Mouse (Mus musculus) heart, postnatal 0 days (tissue): ENCODE data around the gene Mindy4. TPM values are rescaled to one million over a fixed set of nuclear protein-coding genes. Genes with fewer than 3 reads are reported as not detected.

ENCODE experiments used
- ATAC-seq: fragments of 200-750 bp; cut with Nextera tagmentation; 2 replicates; pipeline ENCODE4 v1.8.0; 2017; ENCODE audit warnings: low read depth, moderate number of reproducible peaks, moderate library complexity; ENCODE audit not compliant: insufficient read depth
- DNase-seq: peaks from one replicate; pipeline ENCODE4 v3.0.0-alpha.2; 2016; ENCODE audit warnings: low spot score
- H3K27ac ChIP-seq: fragments of 300-500 bp; sonication (generic); 2 replicates; pipeline ENCODE4 v1.5.1; 2014; ENCODE audit warnings: low read depth, mild to moderate bottlenecking
- H3K27me3 ChIP-seq: fragments of 300-500 bp; sonication (generic); 2 replicates; pipeline ENCODE4 v1.6.1; 2014; ENCODE audit warnings: low read length, mixed read lengths; ENCODE audit not compliant: control insufficient read depth, insufficient read depth
- H3K36me3 ChIP-seq: fragments of 300-500 bp; sonication (generic); replicated peaks from 2 replicates; pipeline ENCODE4 v1.6.1; 2014; ENCODE audit warnings: low read length, mixed read lengths; ENCODE audit not compliant: control insufficient read depth, insufficient read depth
- H3K4me1 ChIP-seq: fragments of 300-500 bp; sonication (generic); 2 replicates; pipeline ENCODE4 v1.6.1; 2014; ENCODE audit warnings: antibody characterized with exemption; ENCODE audit not compliant: control insufficient read depth, insufficient read depth
- H3K4me2 ChIP-seq: fragments of 300-500 bp; sonication (generic); 2 replicates; pipeline ENCODE4 v1.6.1; 2014; ENCODE audit warnings: low read depth, mild to moderate bottlenecking, low read length, moderate library complexity
- H3K4me3 ChIP-seq: fragments of 300-500 bp; sonication (generic); 2 replicates; pipeline ENCODE4 v1.5.1; 2014; ENCODE audit warnings: low read depth, low read length
- H3K9ac ChIP-seq: fragments of 300-500 bp; sonication (generic); replicated peaks from 2 replicates; pipeline ENCODE4 v1.6.1; 2014; ENCODE audit warnings: low read depth, low read length, mixed read lengths
- H3K9me3 ChIP-seq: fragments of 300-500 bp; sonication (generic); replicated peaks from 2 replicates; pipeline ENCODE4 v1.6.1; 2016; ENCODE audit warnings: low read length; ENCODE audit not compliant: control insufficient read depth
- CTCF ChIP-seq: IDR thresholded peaks from 2 replicates; pipeline ENCODE4 v1.5.1; 2016; ENCODE audit warnings: antibody characterized with exemption, control low read depth, low read depth
- EP300 ChIP-seq: IDR thresholded peaks from 2 replicates; pipeline ENCODE4 v1.6.1; 2016; ENCODE audit warnings: antibody characterized with exemption, low read depth
- WGBS: fragments of 180-500 bp; shearing (Covaris S2); extraction: QIAGEN DNeasy Blood & Tissue Kit; methylation state at CpG from one replicate; pipeline ENCODE4 v1.1.7; 2014; 5-methylcytosine and 5-hydroxymethylcytosine counted together
- polyA plus RNA-seq: library from polyadenylated mRNA; unstranded; fragments of >200 nt; fragmentation: Nextera tagmentation; extraction: Ambion mirVana; gene quantifications from 2 replicates; pipeline ENCODE4 v1.2.1, GENCODE M21; 2015
- total RNA-seq: library from RNA; depleted of rRNA; stranded (reverse); fragments of >200 nt; gene quantifications from 2 replicates; pipeline ENCODE4 v1.2.3, GENCODE M21; 2014; ENCODE audit warnings: low replicate concordance

The Mindy4 gene
- total and polyA plus RNA-seq, 2 experiments from 2014 or later: 3.9 to 31.2 TPM

DNA sequence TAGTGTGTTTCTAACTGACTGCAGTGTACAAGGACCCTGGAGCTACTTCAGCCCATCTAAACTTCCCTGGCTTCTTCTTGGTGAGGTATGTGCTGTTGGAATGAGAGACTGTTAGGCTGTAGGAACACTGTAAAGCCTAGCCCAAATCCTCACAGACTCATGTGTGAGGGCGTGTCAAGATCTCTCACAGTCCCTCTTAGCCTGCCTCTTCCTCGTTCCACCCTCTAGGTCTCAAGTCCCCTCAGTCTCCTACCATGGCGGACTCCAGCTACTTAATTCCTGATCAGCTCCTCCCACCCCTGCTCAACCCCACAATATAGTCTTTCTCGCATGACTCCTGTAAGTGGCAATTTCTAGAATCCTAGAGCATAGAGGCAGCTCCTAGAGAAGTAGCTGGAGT lies 146.0 kb downstream of the Mindy4 start:
- no peaks in the 10 kb centered on the region; the same call in 1 of the 2 replicates for H3K9me3 ChIP-seq
- DNase-seq (no peak), ATAC-seq (no peak)
- no peak overlapping the region for H3K27ac ChIP-seq
- H3K4me3 ChIP-seq: no peak overlapping the region
- no peak overlapping the region for H3K9ac ChIP-seq
- WGBS: 80% methylated on average over 4 of the region's 4 CpGs
- H3K4me2 ChIP-seq: no peak overlapping the region
- TF ChIP-seq EP300: no peak
- no peak for TF ChIP-seq CTCF
- H3K27me3 ChIP-seq: no peaks in the 10 kb centered on the region
- H3K4me1 ChIP-seq: peaks cover 8% of the 10 kb centered on the region; the same call in 1 of the 2 replicates
- H3K36me3 ChIP-seq: 0 out of 2 replicates have a peak, but pooled peaks cover 4% of the 10 kb centered on the region

DNA sequence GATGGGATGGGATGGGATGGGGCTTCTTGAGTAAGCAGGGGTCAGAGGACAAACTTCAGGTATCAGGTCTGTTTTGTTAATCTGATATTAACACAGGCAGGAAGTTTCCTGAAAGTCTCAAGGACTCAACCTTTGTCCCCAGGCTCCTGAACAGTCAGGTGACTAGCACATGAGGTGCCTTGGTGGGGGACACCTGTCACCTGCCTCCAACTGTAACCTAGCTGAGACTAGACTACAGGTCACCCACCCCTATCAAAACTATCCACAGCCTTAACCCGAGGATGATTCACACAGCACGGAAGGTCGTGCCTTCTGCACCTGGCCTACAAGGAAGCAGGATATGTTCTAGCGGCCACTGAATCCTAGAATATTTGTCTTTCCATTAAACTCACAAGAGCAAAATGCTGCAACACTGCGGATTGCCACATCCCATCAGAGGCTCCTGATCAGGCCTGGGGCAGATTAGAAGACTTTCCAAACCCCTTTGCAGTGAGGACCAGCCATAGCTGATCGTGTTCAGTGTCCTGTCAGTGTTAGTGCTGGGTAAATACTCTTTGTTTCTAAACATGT lies 147.3 kb downstream of the Mindy4 start:
- no peaks in the 10 kb centered on the region; the same call in 1 of the 2 replicates for H3K9me3 ChIP-seq
- H3K9ac ChIP-seq: no peak overlapping the region
- DNase-seq: no peak
- WGBS: 88% methylated on average over 6 of the region's 6 CpGs
- no peak for ATAC-seq
- no peak overlapping the region for H3K27ac ChIP-seq
- no peak overlapping the region for H3K4me2 ChIP-seq
- H3K27me3 ChIP-seq: no peaks in the 10 kb centered on the region
- TF ChIP-seq CTCF (no peak), EP300 (no peak)
- H3K4me1 ChIP-seq: no peaks in the 10 kb centered on the region
- H3K36me3 ChIP-seq: 0 out of 2 replicates have a peak, but pooled peaks cover 4% of the 10 kb centered on the region
- H3K4me3 ChIP-seq: no peak overlapping the region

DNA sequence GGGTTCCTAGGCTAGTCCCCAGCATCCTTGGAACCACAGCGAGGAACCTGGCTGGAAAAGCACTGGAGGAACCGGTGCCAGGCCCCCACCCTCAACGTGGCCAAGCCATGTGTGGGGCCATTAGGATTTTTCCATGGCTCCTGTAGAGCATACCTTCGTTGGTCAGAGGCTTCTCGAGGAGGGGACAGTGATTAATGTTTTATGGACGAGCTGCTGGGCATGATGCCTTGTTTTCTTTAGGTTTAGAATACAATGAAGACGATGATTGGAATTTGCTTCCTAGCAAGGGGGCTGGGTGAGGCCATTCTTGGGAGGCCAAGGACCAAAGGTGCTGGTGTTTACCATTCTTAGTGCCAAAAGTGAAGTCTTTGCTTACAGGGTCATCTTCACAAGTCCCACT lies 148.5 kb downstream of the Mindy4 start:
- Histone ChIP-seq H3K9me3 (no peaks in the 10 kb centered on the region; the same call in 1 of the 2 replicates), H3K36me3 (0 out of 2 replicates have a peak, but pooled peaks cover 4% of the 10 kb centered on the region), H3K4me2 (no peak overlapping the region), H3K27ac (no peak overlapping the region), H3K27me3 (no peaks in the 10 kb centered on the region), H3K4me1 (0 out of 2 replicates have a peak, but pooled peaks cover 3% of the 10 kb centered on the region), H3K4me3 (no peak overlapping the region), H3K9ac (no peak overlapping the region)
- WGBS: 65% methylated on average over 7 of the region's 7 CpGs
- ATAC-seq: no peak
- DNase-seq: no peak
- TF ChIP-seq CTCF: no peak
- no peak for TF ChIP-seq EP300

DNA sequence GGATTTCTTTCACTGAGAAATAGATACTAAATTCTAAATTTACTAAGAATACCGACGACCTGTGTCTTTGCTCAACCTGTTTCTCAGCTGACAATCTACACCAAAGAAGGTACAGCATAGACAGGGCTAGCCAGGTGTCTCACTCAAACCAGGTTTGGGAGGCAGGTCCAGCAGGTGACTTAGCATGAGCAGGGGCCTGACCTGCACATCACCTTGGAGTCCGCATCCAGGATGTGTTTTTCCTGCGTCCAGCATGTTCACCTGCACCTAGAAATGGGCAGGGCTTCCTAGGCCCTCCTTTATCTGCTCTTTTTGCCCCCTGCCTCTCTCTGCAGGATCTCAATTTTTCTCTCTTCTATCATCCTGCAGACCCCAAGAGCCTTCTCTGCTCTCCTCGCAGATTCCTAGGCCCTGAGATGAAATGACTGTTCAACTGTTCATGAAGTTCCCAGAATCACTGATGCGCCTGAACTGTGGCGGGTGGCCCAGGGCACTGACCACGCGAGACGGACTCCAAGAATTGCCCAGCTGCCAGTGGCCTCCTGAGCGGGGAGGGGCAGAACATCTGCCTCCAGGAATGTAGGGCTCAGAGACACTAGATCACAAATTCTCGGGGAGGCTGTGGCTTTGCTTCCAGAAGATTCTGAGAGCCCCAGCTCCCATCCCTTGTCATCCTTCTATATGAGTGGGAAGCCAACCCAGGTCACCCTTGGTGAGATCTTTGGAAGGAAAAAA lies 150.7 kb downstream of the Mindy4 start:
- Histone ChIP-seq H3K4me3 (no peak overlapping the region), H3K27me3 (no peaks in the 10 kb centered on the region), H3K27ac (no peak overlapping the region), H3K36me3 (no peaks in the 10 kb centered on the region), H3K9ac (no peak overlapping the region), H3K4me2 (no peak overlapping the region), H3K9me3 (no peaks in the 10 kb centered on the region; the same call in 1 of the 2 replicates), H3K4me1 (peaks cover 7% of the 10 kb centered on the region; the same call in 1 of the 2 replicates)
- ATAC-seq (no peak), DNase-seq (no peak)
- no peak for TF ChIP-seq EP300
- TF ChIP-seq CTCF: no peak
- 79% methylated on average over 12 of the region's 12 CpGs for WGBS

DNA sequence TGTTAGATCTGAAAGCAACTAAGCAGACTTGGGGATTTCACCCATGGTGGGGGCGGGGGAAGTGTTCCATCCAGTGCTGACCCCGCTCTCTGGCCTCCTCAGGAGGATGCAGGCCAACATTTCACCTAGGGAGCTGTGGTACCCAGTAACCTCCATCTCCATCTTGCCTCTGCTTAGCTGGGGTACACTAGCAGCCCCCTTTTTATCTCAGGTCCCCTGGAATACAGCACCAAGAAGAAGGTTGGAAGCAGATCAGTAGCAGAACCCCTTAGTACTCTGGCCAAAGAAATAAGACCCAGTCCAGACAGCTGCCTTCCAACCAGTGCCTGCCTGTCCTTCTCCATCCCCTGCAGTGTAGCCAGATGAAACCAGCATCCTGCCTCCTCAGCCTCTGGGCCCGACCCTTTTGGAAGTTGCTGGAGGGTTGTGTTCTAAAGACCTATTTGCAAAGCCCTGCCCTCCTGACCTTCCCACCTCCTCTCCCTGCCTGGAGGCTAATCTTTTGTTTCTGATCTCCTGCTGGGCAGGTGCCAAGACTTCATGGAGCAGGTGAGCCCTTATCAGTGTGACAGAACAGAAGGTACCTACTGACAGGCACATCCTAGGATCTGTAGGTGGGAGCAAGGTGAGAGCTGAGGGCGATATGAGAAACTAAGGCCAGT lies 151.4 kb downstream of the Mindy4 start:
- TF ChIP-seq EP300 (no peak), CTCF (no peak)
- no peak for ATAC-seq
- DNase-seq: no peak

More for the DNA sequence above, 151.4 kb downstream of the Mindy4 start:
- no peak overlapping the region for H3K27ac ChIP-seq
- peaks cover 7% of the 10 kb centered on the region; the same call in 1 of the 2 replicates for H3K4me1 ChIP-seq
- H3K9ac ChIP-seq: no peak overlapping the region
- no peaks in the 10 kb centered on the region for H3K27me3 ChIP-seq
- no peaks in the 10 kb centered on the region; the same call in 1 of the 2 replicates for H3K9me3 ChIP-seq
- H3K4me3 ChIP-seq: no peak overlapping the region
- H3K4me2 ChIP-seq: no peak overlapping the region
- H3K36me3 ChIP-seq: no peaks in the 10 kb centered on the region
- WGBS: 73% methylated on average over 4 of the region's 4 CpGs
